Mouse (Mus musculus) hematopoietic stem cell, adult 5-6 weeks (primary cell): ENCODE data around the gene Wdr19. TPM values are rescaled to one million over a fixed set of nuclear protein-coding genes. Genes with fewer than 3 reads are reported as not detected.

Experiments used
- ATAC-seq, 2 experiments: fragments of 125-278 bp in 1 of 2; replicated peaks in 1 of 2; 2 replicates each; pipeline ENCODE4 v1.8.0; 2016 to 2017; ENCODE audit warnings: inconsistent platforms in 2 of 2, mild to moderate bottlenecking in 2 of 2, moderate number of reproducible peaks in 2 of 2, low read depth in 1 of 2, moderate TSS enrichment in 1 of 2; ENCODE audit not compliant: low FRiP score in 2 of 2, poor library complexity in 2 of 2, severe bottlenecking in 2 of 2, insufficient read depth in 1 of 2, low TSS enrichment in 1 of 2
- total RNA-seq: library from RNA; stranded (forward); fragments of 172-1452, 232-1000 nt; gene quantifications from 2 replicates; pipeline ENCODE4 v1.2.3, GENCODE M21; 2017

Wdr19 gene
- 10.9 and 12.2 TPM in 2 replicates for total RNA-seq

GRCm38 (mm10) chr5:65199346-65200128 lies at the start of gene Wdr19:
Gene Wdr19, plus strand, starts transcription at chr5:65199696.
- peak; percentile 99 to 100 for ATAC-seq

GRCm38 (mm10) chr5:65149706-65150105 lies 49.8 kb upstream of the Wdr19 start:
- ATAC-seq, result no peak

DNA sequence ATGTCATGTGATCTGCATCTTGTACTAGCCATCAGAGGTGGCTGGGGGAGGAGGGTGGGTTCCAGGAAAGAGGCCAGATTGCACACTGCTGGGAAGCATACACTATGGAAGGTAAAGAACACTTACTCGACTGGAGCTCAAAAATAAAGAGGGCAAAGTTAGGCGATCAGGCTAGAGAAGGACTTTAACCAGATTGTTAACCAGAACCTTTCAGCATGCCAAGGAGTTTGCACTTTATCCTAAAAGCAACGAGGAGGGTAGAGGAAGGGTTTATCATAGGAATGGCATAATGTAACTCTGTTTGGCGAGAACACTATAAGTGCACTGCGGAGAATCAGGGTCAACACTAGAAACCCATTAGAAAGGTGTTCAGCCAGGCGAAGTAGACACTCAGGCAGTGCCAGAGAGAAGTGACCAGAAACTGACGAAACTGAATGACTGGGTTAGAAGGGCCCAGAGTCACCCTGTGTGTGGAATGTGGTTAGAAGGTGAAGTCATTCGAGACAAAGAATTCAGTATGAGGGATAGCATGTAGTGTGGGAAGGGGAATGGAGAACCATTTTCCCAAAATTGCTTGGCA lies 49.0 kb upstream of the Wdr19 start:
- ATAC-seq, result no peak

DNA sequence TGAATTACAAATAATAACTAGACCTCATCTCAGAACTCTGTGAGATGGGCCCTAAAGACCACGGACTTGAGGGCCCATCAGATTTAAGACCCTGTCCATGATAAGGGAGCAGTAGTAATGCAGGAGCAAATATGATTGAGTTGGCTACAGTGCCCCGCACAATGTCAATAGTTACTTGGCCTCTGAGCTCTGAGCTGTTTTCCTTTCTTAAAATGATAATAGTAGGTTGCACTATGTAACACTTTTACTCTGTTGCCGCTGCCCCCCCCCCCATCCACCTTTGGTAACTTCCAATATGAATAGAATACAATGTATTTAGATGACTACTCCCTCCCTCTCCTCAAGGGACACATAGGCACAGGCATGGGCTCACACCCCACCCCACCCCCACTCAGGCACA lies 48.2 kb upstream of the Wdr19 start:
- no peak for ATAC-seq

DNA sequence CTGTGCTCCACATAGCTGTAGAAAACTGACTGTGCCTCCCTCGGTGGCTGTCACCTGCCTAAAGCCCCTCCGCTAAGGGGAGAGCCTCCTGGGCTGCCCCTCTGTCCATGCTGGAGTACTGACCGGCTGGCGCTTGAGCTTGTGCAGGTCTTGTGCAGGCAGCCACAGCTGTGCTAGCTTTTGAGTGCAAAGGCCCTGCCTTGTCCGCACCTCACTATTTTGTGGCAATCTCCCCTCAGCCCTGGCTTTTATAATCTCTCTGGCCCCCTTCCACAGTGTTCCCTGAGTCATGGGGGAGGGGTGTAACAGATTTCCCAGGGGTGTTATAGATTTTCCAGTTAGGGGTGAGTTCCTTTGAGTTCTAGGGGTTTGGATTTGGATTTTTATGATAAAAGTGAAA lies 47.7 kb upstream of the Wdr19 start:
- ATAC-seq, result no peak

DNA sequence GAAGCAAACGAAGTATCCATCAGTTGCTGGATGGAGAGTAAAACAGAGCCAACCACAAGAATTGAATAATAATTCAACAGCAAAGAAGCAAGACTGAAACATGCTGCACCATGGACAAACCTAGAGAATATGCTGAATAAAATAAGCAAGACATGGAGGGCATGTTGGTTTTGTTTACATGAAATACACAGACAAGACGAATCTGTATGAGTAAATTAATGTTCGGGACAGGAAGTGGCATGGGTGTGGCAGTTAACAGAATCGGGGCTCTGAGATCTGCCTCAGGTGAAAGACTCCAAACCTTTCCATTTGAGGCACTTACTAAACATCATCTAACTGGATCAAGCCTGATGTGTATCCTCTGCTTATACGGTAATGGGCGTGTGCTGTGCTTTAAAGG lies 45.2 kb upstream of the Wdr19 start:
- no peak for ATAC-seq

DNA sequence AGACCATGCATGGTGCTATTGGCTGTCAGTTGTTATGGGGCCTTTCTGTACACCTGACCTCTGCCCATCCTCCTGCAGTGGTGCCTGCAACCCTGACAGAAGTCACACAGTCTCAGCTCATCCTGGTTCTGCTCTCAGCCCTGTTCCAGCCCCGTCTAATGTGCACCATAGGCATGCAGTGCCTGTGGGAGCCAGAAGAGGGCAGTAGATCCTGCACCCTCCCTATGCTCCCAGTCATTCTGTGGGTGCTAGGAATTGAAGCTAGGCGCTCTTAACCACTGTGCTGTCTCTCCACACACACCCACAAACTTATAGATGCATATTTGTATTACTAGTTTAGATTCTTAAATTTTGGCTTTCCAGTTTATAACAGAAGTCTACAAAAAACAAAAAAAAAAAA lies 42.6 kb upstream of the Wdr19 start:
- peak; percentile 49 to 62; a peak in 3 of 4 replicates for ATAC-seq

DNA sequence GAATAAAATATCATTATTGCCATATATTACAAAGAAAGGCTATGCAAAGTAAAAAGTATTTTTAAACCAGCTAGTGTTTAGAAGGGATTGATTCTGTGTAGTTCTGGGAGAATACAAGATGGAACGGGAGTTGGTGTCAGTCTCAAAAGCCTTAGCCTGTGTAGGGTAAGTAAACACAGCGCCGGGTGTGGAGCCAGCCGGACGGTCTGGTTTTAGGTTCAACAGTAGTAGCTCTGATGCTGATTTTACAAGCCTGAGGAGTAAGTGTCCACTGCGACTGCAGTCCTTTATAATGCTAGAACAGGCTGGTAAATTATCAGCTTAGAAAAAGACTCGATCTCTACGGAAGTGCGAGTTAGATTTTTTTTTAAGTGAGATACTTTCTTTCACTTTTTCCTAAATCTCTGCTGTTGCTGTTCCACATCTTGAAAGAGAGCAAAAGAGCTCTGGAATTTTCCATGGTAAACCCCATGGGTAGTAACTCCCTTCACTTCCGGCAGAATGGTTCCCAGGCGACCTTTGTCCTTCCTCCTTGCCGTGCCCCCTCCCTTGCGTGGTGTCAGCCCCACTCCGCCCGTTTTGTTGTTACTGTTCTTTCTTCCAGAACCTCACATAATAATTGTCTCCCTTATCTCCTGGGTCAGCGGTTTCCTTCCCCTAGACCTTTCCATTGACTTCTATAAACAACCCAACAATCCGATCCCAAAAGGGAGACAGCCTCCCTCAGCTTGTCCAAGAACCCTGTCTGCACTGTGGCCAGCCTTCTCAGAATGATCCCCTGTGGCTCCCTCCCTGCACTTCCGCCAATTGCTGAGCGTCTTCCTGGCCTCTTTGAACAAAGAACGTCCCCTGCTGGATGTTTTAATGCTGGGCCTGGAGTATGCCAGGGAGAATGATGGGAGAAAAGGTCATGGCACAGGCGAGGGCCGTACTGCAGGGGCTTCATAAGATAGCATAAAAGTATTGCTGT lies 41.8 kb upstream of the Wdr19 start:
- peak in 1 of 2 experiments; percentile 31; a peak in 1 of 4 replicates for ATAC-seq

- ATAC-seq, result no peak
These were observed 40.7 kb upstream of the Wdr19 start for GRCm38 (mm10) chr5:65158696-65159305.

DNA sequence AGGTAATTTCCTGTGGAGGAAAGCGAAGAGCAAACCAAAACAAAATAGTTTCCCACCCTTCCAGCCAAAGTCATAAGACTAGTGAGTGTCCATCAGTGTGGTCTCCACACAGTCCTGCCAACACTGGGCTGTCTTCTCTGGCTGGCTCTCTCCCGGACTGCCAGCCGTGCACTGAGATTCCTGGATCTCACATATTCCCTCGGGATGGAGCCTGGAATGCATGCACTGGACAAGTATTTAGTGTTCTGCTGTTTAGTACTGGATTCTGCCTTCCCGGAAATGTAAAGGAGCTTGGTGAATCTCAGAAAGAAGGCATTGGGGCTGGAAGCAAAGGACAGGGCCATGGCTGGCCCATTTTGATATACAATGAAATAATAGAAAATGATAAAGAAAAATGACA lies 36.5 kb upstream of the Wdr19 start:
- no peak for ATAC-seq

DNA sequence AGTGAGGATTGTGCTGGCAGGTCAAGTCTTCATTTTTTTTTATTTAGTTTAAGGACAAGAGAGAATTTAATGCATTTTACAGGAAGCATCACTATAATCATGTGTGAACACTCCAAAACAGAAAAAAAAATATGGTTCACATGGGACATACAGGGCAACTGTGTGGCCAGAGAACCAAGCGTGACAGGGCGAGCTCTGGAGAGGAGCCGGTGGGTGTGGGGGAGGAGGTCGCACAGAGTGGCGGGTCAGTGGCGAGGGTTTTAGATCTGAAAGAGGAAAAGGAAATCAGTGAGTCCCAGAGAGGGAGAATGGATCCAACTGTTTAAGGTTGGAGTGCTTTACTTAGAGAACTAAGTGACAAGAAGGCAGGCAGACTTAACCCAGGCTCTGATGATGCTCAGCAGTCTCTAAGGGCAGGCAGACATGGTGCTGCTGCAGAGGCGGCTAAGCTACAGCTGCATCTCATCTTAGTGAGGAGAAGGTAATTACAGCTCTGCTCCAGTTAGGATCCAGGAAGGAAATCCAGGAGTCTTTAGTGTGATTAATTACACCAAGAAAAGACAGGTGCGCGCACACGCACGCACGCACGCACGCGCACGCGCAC lies 35.9 kb upstream of the Wdr19 start:
- no peak for ATAC-seq

DNA sequence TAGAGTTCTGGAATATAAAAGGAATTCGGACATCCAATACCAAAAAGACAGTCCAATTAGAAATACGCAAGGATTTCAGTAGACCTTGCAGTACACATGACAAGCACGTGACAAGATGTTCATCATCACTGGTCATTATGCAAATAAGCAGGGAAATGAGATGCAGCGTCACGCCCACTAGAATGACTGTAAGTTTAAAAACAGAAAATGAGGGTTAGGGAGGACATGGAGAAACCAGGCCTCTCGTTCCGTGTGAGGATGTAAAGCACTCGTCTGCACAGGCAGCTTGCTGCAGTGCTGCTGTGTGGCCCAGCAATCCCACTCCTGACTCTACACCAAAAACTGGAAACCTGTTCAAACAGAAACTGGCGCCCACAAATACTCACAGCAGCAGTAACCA lies 29.3 kb upstream of the Wdr19 start:
- ATAC-seq, result no peak

- ATAC-seq, result no peak
These were observed 24.2 kb upstream of the Wdr19 start for GRCm38 (mm10) chr5:65175035-65175917.

GRCm38 (mm10) chr5:65175918-65176484 lies 23.5 kb upstream of the Wdr19 start:
- ATAC-seq, result no peak

DNA sequence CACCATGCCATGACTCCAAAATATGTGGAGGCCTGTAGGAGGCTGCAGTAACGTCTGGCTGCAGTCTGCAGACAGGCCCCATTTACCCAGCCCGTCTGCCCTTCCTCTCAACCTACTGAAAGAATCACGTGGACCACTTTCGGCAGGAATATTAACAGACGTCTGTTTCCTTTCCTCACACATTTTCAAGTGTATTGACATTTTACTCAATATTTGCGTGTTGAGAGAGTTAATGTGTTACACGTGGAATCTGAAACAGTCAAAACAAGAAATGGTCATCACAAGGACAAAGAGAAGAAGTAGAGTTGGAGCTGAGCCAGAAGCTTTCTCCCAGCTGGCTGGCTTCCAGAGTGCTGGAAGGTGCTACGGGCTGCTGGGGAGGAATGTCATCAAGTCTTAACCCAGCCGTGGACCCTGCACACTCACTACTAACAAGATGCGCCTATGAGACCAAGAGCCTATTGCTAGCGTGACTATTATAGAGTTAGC lies 22.4 kb upstream of the Wdr19 start:
- no peak for ATAC-seq

DNA sequence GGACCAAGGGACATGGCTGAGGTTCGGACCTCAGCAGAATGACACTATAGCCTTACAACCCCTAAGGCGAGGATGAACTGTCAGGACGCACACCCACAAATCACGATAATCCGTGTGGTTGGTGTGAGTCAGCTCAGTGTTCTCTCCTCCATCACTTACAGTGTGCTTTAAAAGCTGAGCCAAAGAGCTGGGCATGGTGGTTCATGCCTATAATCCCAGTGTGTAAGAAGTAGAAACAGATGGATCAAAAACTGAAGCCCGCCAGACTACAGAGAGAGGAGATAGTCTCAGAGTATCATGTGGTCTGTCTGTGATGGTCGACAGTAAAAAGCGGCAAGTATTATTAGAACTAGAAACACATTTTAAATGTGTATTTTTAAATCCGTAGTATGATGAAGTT lies 21.0 kb upstream of the Wdr19 start:
- ATAC-seq, result no peak
